Mouse (Mus musculus) B cell, adult (primary cell): ENCODE data around the gene Map9. TPM values are rescaled to one million over a fixed set of nuclear protein-coding genes. Genes with fewer than 3 reads are reported as not detected.

Experiments
- total RNA-seq: library from RNA; stranded (reverse); gene quantifications from 4 replicates; pipeline ENCODE4 v1.2.4, GENCODE M21; 2023; ENCODE audit not compliant: inconsistent age

The Map9 gene
- 1.6 to 4.5 TPM (median 2.3 TPM) in 4 replicates for total RNA-seq

GRCm38 (mm10) chr3:82357797-82358524 lies at the start of gene Map9:
TSS of gene Map9 (plus strand) at chr3:82358044.

Other genes with a start within 250 kb of the Map9 start
- gene Gucy1a1, start 212.3 kb upstream of the Map9 start, total RNA-seq: 0.12 TPM in 1 of 4 replicates, not detected in the others
- gene Npy2r, start 190.0 kb downstream of the Map9 start, total RNA-seq: not detected in 4 replicates